Mouse (Mus musculus): ENCODE measurements at regions not wholly inside any gene's neighbourhood (a gene's known extent, or its start where the extent isn't known, plus 50 kb on each side); places are given as distances from the start of the nearest gene placed in this dataset.

DNA sequence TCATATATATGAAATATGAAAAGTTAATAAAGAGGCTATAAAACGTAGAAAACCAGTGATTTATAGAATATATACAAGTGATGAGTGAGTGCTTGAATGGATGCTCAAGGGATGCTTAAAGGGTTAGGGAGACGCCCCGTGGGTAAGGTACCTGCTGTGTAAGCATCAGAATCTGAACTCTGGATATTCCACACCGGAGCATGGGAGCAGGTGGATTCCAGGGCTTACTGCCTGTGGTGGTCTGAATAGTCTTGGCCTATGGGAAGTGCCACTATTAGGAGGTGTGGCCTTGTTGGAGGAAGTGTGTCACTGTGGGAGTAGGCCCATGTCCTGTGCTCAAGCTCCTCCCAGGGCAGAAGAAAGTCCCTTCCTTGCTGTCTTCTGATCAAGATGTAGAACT is 257.4 kb downstream of the Bcl11a start:
- ATAC-seq (ENCODE audit: insufficient number of reproducible peaks, low FRiP score, low TSS enrichment), result no peak

DNA sequence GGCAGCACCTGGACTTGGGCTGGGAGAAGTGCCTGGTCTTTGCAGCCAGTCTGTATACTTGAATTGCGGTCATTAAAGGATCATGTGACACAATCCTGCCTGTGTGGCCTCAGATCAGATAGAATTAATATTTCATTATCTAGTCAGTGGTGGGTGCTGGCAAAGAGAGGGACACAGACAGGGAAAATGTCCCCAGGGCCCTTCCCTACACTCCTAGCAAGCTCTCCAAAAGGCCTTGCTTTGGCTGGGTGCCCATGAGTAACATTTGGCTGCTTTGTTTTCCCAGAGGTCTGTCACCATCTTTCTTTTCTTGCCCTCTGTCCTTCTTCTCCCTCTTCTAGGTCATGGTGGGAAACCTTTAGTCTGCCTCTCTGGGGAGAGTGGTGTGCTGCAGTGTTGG is 260.3 kb downstream of the Bcl11a start:
- no peak for ATAC-seq (ENCODE audit: insufficient number of reproducible peaks, low FRiP score, low TSS enrichment)

DNA sequence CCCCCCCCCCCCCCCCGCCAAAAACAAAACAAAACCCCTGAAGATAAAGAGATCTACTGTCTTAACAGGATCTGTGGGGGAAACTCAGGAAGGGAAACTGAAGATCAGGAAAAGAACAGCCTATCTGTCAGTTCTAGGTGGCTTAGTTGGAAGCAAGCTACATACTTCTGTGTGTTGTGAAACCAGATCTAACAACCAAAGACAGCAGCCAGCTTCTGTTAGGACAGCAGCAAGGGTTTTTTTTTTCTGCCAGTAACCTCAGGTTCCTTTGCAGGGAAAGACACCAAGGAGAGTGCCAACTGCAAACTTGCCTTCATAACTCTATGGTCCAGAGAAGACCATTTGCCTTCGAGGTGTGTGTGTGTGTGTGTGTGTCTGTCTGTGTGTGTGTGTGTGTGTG is 261.2 kb downstream of the Bcl11a start:
- no peak for ATAC-seq (ENCODE audit: insufficient number of reproducible peaks, low FRiP score, low TSS enrichment)

DNA sequence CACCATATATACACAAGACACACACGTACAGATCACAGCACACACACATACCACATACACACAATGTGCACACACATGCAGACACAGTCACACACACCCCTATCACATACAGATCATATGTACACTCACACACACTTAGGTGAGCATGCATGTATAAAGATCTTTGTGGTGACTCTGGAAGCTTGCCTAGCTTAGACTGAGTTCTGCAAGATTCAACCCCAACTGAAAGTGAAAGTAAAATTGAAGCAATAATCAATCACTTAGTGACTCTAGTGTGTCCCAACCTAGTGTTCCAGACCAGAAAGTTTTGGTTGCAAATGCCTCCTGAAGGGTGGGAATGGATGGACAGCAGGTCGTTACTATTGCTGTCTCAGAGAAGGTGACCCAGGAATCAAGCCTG is 262.8 kb downstream of the Bcl11a start:
- ATAC-seq (ENCODE audit: insufficient number of reproducible peaks, low FRiP score, low TSS enrichment), result no peak

- no peak for ATAC-seq (ENCODE audit: insufficient number of reproducible peaks, low FRiP score, low TSS enrichment)
Measured at GRCm38 (mm10) chr11:24341650-24342049, 263.8 kb downstream of the Bcl11a start.

DNA sequence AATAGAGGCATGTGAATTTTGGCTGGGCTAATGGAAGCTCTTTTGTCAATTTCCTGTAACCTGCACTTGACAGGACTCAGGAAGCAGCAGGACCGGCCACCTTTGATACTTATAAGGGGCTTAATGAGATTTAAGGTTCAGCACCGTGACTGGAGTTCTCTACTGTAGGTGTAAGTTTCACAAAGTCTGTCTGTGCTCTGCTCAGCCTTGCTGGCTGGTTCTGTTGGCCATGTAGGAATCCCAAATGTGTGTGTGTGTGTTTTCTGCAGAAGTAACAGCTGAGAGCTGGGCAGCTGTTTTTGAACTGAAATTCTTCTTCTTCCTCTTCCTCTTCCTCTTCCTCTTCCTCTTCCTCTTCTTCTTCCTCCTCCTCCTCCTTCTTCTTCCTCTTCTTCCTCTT is 264.3 kb downstream of the Bcl11a start:
- ATAC-seq (ENCODE audit: insufficient number of reproducible peaks, low FRiP score, low TSS enrichment), result no peak

- ATAC-seq (ENCODE audit: insufficient number of reproducible peaks, low FRiP score, low TSS enrichment), result no peak
Measured at GRCm38 (mm10) chr11:24342732-24343131, 264.9 kb downstream of the Bcl11a start.

DNA sequence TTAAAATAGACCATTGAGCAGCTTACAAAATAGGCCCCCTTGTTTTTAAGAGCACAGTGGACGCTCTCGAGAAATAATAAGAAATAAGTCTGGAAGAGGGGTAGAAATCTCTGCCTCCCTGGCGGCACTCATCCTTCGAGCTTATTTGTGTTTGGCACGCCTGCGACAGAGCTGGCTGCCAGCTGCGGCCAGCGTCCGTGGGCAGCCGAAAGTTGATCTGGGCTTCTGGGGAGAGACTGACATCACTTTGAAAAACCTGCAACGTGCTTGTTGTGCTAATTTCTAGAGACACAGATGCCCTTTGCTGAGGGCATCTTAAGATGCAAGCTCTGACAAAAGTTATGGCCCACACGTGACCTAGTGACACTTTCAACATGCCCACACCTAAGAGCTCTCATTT is 269.4 kb downstream of the Bcl11a start:
- no peak for ATAC-seq (ENCODE audit: insufficient number of reproducible peaks, low FRiP score, low TSS enrichment)

DNA sequence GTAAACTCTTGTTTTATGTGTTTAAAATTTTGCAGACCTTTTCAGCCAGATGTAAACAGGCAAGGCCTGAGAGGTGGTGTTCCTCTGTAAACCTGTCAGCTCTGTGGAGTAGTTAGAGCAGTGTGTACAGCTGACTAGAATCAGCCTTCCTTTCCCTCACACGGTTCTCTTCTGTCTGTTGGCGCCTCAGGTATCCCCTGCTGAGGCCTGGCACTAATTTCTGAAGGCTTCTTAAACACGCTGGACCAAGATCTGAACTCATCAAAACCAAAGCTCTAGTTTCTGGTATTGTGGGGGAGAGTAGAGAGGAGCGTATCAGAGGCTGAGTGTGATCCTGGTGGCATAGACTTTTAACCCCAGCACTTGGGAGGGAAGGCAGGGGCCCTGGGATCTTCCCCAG is 270.9 kb downstream of the Bcl11a start:
- no peak for ATAC-seq (ENCODE audit: insufficient number of reproducible peaks, low FRiP score, low TSS enrichment)

DNA sequence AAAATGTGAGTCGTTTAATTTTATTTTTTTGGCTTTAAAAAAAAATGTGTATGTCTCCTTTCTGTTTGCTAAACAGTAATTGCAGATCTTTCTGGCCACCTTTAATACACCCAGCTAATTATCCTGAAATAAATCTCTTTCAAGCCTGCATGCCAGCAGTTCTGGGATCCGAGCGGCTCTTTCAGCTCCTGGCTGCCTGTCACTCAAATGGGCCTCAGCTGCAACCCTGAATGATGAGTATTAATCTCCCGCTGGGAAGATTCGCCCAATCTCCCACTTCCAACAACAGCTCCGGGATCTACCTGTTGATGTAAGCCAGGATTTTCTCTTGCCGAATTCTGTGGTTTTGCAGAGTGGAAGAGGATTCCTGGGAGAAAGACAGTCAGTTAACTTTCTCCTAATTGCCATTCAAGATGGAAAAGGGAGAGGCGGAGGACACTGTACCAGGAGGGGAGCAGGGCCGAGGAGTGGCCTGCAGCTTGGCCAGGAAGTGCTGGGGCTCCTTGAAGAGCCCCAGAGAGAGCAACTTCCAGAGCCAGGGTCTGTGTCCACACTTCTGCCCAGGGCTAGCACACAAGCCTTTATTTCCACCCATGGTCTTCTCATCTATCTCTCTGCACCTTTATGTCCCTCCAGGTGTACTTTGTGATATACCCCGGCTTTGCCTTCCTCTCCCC is 272.2 kb downstream of the Bcl11a start:
- no peak for ATAC-seq (ENCODE audit: insufficient number of reproducible peaks, low FRiP score, low TSS enrichment)

DNA sequence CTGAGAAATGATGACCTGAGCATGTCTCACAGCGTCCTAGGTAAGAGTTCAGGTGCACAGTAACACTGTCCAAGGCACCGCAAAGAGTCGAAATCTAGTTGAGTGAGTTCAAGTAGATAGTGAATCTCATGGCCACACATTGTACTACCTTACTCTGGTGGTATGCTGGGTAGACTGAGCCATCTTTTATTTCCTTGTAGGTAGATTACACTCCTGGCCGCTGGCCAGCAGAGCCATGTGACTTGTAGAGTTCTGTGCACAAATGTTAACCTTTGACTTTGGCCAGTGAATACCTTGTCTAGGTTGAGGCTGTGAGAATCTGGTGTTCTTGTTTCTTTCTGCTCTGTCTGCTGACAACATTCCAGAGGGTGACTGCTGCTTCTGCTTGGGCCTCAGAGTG is 273.0 kb downstream of the Bcl11a start:
- no peak; the same call in 1 of the 2 replicates for ATAC-seq (ENCODE audit: insufficient number of reproducible peaks, low FRiP score, low TSS enrichment)

GRCm38 (mm10) chr11:24352071-24352470 is 274.2 kb downstream of the Bcl11a start:
- ATAC-seq (ENCODE audit: insufficient number of reproducible peaks, low FRiP score, low TSS enrichment), result no peak

DNA sequence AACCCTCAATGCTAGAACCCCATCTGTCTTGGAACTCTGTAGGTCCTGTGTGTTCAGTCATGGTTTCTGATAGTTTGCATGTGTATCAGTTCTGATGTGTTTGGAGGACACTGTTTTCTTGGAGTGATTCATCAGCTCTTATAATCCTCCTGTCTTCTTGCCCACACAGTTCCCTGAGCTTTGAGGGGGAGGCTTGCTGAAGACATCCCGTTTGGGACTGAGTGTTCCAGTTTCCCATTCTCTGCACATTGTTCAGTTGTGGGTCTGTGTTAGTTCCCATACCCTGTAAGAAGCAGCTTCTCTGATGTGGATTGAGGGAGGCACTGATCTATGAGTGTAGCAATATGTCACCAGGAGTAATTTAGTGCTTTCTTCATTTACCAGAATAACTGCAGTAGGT is 275.2 kb downstream of the Bcl11a start:
- ATAC-seq (ENCODE audit: insufficient number of reproducible peaks, low FRiP score, low TSS enrichment), result no peak

GRCm38 (mm10) chr11:24357388-24357787 is 279.5 kb downstream of the Bcl11a start:
- ATAC-seq (ENCODE audit: insufficient number of reproducible peaks, low FRiP score, low TSS enrichment), result no peak

DNA sequence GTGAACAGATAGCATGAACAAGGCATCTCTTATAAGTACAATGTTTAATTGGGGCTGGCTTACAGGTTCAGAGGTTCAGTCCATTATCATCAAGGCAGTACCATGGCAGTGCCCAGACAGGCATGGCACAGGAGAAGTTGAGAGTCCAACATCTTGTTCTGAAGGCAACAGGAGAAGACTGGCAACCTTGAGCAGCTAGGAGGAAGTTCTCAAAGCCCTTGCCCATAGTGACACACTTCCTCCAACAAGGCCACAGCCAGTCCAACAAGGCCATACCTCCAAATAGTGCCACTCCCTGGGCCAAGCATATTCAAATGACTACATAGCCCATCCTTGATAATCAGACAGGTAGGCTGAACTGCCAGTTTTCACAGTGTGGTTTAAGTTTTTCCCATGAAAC is 281.2 kb downstream of the Bcl11a start:
- ATAC-seq (ENCODE audit: insufficient number of reproducible peaks, low FRiP score, low TSS enrichment), result no peak

GRCm38 (mm10) chr11:24361998-24362687 is 284.3 kb downstream of the Bcl11a start:
- no peak for ATAC-seq (ENCODE audit: insufficient number of reproducible peaks, low FRiP score, low TSS enrichment)

DNA sequence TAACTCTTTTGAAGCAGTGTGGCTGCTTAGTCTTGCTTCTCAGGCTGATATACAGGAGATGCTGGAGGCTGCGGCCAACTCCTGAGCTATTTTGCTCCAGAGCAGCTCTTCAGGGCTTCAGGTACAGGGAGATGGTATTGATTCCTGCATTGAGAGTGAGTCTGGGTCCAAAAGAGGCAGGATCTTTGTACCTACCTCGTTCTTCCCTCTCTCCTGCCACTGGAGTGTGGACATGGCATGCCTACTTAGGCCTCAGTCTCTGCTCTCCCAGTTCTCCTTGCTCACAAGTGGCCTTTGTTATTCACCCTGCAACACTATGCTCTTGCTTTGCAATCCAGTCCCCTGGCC is 284.8 kb downstream of the Bcl11a start:
- ATAC-seq (ENCODE audit: insufficient number of reproducible peaks, low FRiP score, low TSS enrichment), result no peak

DNA sequence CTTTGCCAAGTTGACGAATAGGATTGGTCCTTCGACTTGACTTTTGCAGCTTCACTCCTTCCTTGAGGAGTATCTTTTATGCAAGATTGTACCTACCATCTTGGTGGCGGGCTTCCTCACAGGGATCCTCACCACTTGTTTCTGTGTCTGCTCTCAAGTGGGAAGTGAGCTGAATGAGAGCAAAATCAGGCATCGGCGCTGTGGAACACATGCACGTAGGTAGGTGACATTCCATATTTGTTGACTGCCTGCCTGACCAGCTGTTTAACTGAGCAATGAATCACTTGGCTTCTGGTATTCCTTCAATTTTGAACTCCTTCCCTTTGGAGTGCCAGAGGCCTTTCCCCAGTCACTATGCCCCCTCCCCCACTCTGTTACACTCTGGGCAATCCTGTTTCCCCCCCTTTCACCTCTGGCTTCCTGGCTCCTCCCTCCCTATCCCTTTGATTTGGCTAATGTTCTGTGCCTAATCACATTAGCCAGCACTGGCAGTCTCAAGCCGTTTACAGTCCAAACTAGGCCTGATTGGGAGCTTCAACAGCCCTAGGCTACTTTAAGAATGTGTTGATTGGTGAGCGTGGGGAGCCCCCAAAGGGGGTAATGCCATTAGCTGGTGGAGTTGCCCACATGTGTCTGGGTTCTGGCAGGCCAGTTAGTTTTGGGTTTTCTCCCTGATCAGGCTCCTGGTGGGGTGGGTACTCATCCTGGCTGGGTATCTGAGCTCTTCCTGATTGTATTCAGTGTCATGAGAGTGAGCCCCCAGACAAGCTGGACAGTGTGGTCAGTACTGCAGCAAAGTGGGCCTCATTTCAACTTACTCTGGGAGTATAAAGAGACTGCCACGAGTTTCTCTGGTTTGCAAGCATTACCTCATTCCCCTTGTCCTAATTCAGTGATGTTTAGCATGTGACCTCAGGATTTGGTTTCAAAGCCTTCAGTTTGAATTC is 285.8 kb downstream of the Bcl11a start:
- ATAC-seq (ENCODE audit: insufficient number of reproducible peaks, low FRiP score, low TSS enrichment), result no peak

- ATAC-seq (ENCODE audit: insufficient number of reproducible peaks, low FRiP score, low TSS enrichment), result no peak
Measured at GRCm38 (mm10) chr11:24370198-24370860, 292.5 kb downstream of the Bcl11a start.

GRCm38 (mm10) chr11:24370861-24371686 is 293.2 kb downstream of the Bcl11a start:
- no peak for ATAC-seq (ENCODE audit: insufficient number of reproducible peaks, low FRiP score, low TSS enrichment)

All from cerebellum, adult (tissue).